Mouse (Mus musculus): ENCODE measurements around the gene Egf. TPM values are rescaled to one million over a fixed set of nuclear protein-coding genes. Genes with fewer than 3 reads are reported as not detected.

Gene Egf
- total and polyA plus RNA-seq, 2 experiments from 2014 or later: 1.2 to 1.3 TPM

DNA sequence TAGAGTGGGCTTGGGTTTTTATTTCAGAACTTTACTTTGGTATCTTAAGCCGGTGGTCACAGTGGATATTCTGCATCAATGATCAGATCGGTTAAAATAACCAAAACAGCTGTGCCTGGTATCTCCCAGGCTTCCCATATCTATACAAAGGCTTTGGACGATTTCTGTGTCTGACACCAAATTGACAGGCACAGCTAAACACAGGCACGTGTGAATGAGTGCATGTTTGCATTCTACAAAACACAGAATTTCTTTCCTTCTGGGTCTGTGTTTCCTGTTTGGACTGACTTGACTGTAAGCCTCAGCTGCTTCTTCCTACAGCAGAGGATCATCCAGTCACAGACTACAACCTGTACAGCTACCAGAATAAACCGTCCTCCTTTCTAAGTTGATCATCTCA is 115.4 kb downstream of the Egf start:
- H3K9ac ChIP-seq (replicated peaks; ENCODE audit: low read length, poor library complexity, severe bottlenecking): no peak overlapping the region
- ATAC-seq (ENCODE audit: low FRiP score) (no peak), DNase-seq (ENCODE audit: low spot score) (no peak)
- no peak overlapping the region for H3K27ac ChIP-seq (ENCODE audit: low read depth, low read length)
- H3K27me3 ChIP-seq (ENCODE audit: insufficient read depth, low read length): no peaks in the 10 kb centered on the region
- no peaks in the 10 kb centered on the region for H3K4me1 ChIP-seq (ENCODE audit: insufficient read depth, low read length)
- no peak overlapping the region for H3K4me3 ChIP-seq (ENCODE audit: low read depth, low read length)
- H3K4me2 ChIP-seq (ENCODE audit: low read depth, low read length, poor library complexity, severe bottlenecking): no peak overlapping the region
- WGBS: 70% methylated on average over 5 of the region's 5 CpGs
- no peaks in the 10 kb centered on the region for H3K9me3 ChIP-seq (ENCODE audit: low read length)
- H3K36me3 ChIP-seq (ENCODE audit: insufficient read depth, low read length): no peaks in the 10 kb centered on the region
- TF ChIP-seq CTCF (IDR thresholded peaks at IDR 0.05): no peak

DNA sequence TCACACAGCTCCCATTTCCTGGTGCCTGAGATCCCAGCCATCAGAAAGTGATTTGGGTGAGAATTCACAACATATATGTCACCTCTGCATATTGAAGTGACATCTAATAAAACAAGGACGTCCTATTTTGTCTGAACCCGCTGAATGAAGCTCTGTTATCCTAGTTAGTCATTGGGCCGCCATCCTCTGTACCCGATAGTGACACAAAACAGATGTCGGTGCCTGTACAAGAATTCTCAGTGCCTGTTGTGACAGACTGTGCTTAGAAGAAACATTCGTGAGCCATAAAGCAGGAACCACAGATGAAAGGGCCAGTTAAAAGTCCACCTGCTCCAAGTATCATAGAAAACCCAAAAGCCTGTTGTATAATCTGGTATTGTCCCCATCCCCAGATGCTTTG is 117.7 kb downstream of the Egf start:
- no peak for ATAC-seq (ENCODE audit: low FRiP score)

DNA sequence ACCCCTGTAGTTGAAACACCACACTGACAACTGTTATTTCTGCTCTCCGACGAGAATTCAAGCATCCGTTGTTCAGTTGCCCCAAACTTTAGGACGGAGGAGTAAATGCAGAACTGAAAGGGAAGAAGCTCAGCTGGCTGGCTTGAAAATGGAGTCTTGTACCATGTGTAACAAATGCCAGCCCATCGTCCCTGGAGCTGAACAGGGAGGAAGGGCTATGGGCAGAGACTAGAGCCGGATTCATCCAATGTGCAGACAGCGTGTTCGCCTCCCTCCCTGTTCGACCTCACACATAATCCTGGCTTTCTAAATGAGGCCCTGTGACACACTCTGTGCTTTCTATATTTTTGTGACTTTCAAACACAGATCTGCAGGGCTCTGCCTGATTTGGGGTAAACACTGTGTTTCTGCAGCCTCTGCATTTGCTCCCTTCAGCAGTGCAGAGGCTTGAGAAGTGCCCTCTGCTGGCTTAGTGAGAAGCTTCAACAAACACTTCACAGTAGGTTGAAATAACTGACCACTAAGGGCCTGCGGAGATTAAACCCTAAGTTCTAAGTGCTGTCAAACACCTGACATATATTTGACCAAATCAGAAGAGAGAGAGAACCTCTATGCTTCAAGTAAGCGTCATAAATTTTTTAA is 120.7 kb downstream of the Egf start:
- H3K9me3 ChIP-seq (ENCODE audit: low read length): no peaks in the 10 kb centered on the region
- ATAC-seq (ENCODE audit: low FRiP score): 0 out of 2 replicates have a peak, but pooled peaks have one; percentile 68

More for the DNA sequence above, 117.7 kb downstream of the Egf start:
- Histone ChIP-seq H3K4me2 (ENCODE audit: low read depth, low read length, poor library complexity, severe bottlenecking) (no peak overlapping the region), H3K4me1 (ENCODE audit: insufficient read depth, low read length) (no peaks in the 10 kb centered on the region), H3K9me3 (ENCODE audit: low read length) (no peaks in the 10 kb centered on the region), H3K27ac (ENCODE audit: low read depth, low read length) (no peak overlapping the region), H3K9ac (replicated peaks; ENCODE audit: low read length, poor library complexity, severe bottlenecking) (no peak overlapping the region), H3K27me3 (ENCODE audit: insufficient read depth, low read length) (no peaks in the 10 kb centered on the region), H3K4me3 (ENCODE audit: low read depth, low read length) (no peak overlapping the region), H3K36me3 (ENCODE audit: insufficient read depth, low read length) (no peaks in the 10 kb centered on the region)
- 91% methylated on average over 6 of the region's 6 CpGs for WGBS
- no peak for DNase-seq (ENCODE audit: low spot score)
- no peak for TF ChIP-seq CTCF (IDR thresholded peaks at IDR 0.05)

DNA sequence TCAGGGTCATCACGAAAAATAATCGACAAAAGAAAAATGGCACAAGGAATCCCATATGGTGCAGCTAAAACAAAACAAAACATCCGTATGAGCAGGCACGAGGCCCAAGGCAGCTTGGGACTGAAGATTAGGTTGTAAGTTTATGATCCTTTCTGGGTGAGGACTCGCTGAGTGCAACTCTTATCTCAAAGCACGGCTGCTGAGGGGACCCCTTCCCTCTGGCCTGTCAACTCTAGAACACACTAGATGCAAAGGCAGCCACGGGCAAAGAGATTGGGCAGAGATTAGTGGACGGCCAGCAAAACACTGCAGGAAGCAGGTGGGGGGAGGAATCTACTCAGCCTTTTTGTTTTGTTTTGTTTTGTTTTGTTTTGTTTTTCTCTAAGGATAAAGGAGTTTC is 121.6 kb downstream of the Egf start:
- DNase-seq (ENCODE audit: low spot score) (no peak), ATAC-seq (ENCODE audit: low FRiP score) (no peak)
- 67% methylated on average over 8 of the region's 8 CpGs for WGBS
- TF ChIP-seq CTCF (IDR thresholded peaks at IDR 0.05): no peak
- Histone ChIP-seq H3K36me3 (ENCODE audit: insufficient read depth, low read length) (0 out of 2 replicates have a peak, but pooled peaks cover 4% of the 10 kb centered on the region), H3K4me1 (ENCODE audit: insufficient read depth, low read length) (no peaks in the 10 kb centered on the region), H3K9ac (replicated peaks; ENCODE audit: low read length, poor library complexity, severe bottlenecking) (no peak overlapping the region), H3K27ac (ENCODE audit: low read depth, low read length) (no peak overlapping the region), H3K27me3 (ENCODE audit: insufficient read depth, low read length) (no peaks in the 10 kb centered on the region), H3K9me3 (ENCODE audit: low read length) (no peaks in the 10 kb centered on the region), H3K4me2 (ENCODE audit: low read depth, low read length, poor library complexity, severe bottlenecking) (no peak overlapping the region), H3K4me3 (ENCODE audit: low read depth, low read length) (no peak overlapping the region)

More for the DNA sequence above, 120.7 kb downstream of the Egf start:
- H3K9ac ChIP-seq (replicated peaks; ENCODE audit: low read length, poor library complexity, severe bottlenecking): no peak overlapping the region
- no peak overlapping the region for H3K4me2 ChIP-seq (ENCODE audit: low read depth, low read length, poor library complexity, severe bottlenecking)
- H3K27ac ChIP-seq (ENCODE audit: low read depth, low read length): no peak overlapping the region
- H3K36me3 ChIP-seq (ENCODE audit: insufficient read depth, low read length): 0 out of 2 replicates have a peak, but pooled peaks cover 4% of the 10 kb centered on the region
- TF ChIP-seq CTCF (IDR thresholded peaks at IDR 0.05): peak; percentile 79
- peak; percentile 77 for DNase-seq (ENCODE audit: low spot score)
- no peaks in the 10 kb centered on the region for H3K27me3 ChIP-seq (ENCODE audit: insufficient read depth, low read length)
- H3K4me3 ChIP-seq (ENCODE audit: low read depth, low read length): no peak overlapping the region
- 78% methylated on average over 11 of the region's 11 CpGs for WGBS
- no peaks in the 10 kb centered on the region for H3K4me1 ChIP-seq (ENCODE audit: insufficient read depth, low read length)

DNA sequence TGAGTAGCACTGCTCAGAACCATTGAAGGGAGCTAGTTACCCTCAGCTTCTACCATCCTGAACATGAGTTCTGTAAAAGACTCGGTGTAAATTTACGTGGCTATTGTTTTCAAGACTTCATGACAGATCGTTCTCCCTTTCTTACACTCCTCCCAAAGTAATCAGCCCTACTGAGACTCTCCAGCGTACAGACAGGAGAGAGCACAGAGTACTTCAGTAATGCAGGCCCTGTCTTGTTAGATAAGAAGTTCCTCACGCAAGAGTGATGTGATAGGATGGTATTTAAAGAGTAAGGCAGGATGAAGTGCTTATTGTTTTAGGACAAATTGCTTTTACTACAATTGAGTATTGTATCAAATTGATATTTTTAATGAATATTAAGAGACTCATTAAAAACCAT is 123.3 kb downstream of the Egf start:
- 95% methylated on average over 5 of the region's 5 CpGs for WGBS
- no peak for ATAC-seq (ENCODE audit: low FRiP score)
- 0 out of 2 replicates have a peak, but pooled peaks cover 4% of the 10 kb centered on the region for H3K36me3 ChIP-seq (ENCODE audit: insufficient read depth, low read length)
- H3K27me3 ChIP-seq (ENCODE audit: insufficient read depth, low read length): no peaks in the 10 kb centered on the region
- no peak overlapping the region for H3K4me2 ChIP-seq (ENCODE audit: low read depth, low read length, poor library complexity, severe bottlenecking)
- no peak for TF ChIP-seq CTCF (IDR thresholded peaks at IDR 0.05)
- H3K4me1 ChIP-seq (ENCODE audit: insufficient read depth, low read length): no peaks in the 10 kb centered on the region
- no peak for DNase-seq (ENCODE audit: low spot score)
- no peak overlapping the region for H3K27ac ChIP-seq (ENCODE audit: low read depth, low read length)
- no peak overlapping the region for H3K9ac ChIP-seq (replicated peaks; ENCODE audit: low read length, poor library complexity, severe bottlenecking)
- H3K9me3 ChIP-seq (ENCODE audit: low read length): no peaks in the 10 kb centered on the region
- H3K4me3 ChIP-seq (ENCODE audit: low read depth, low read length): no peak overlapping the region

DNA sequence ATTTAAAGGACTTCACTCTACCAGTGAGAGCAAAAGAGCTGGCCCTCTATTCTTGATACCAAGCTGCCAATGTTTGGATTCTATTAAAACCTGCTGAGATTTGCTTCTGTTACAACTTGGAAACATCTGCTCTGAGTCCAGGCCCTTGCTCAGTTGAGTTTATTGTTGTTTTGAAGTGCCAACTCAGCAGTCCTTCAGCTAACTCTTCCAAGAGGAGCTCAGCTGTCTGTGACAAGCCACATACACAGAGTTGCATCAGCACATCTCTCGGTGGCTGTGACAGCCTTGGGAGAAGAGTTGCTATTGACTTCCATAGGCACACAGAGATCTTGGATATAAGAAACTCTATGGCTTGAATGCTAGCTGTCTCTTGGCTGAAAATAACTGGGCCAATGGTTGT is 124.1 kb downstream of the Egf start:
- Histone ChIP-seq H3K4me1 (ENCODE audit: insufficient read depth, low read length) (no peaks in the 10 kb centered on the region), H3K9ac (replicated peaks; ENCODE audit: low read length, poor library complexity, severe bottlenecking) (no peak overlapping the region), H3K27ac (ENCODE audit: low read depth, low read length) (no peak overlapping the region), H3K36me3 (ENCODE audit: insufficient read depth, low read length) (0 out of 2 replicates have a peak, but pooled peaks cover 4% of the 10 kb centered on the region), H3K27me3 (ENCODE audit: insufficient read depth, low read length) (no peaks in the 10 kb centered on the region), H3K4me3 (ENCODE audit: low read depth, low read length) (no peak overlapping the region), H3K9me3 (ENCODE audit: low read length) (no peaks in the 10 kb centered on the region), H3K4me2 (ENCODE audit: low read depth, low read length, poor library complexity, severe bottlenecking) (no peak overlapping the region)
- no peak for TF ChIP-seq CTCF (IDR thresholded peaks at IDR 0.05)
- ATAC-seq (ENCODE audit: low FRiP score): no peak
- 97% methylated on average over 1 of the region's 1 CpGs for WGBS
- DNase-seq (ENCODE audit: low spot score): no peak

Small RNAs within 50 kb of the gene (microRNA-seq; reads per million reads assigned to microRNA genes)
- gene Gm24515 (ENCODE audit: borderline number of aligned reads): not detected

Other genes with a start within 250 kb of the Egf start
- 40.9 and 46.6 TPM in 2 replicates for gene Elovl6, start 223.0 kb downstream of the Egf start, total RNA-seq (2014; rRNA removed)
- 37.6 and 44.3 TPM in 2 replicates for gene Elovl6, start 223.0 kb downstream of the Egf start, polyA plus RNA-seq (2015; fragmentation: Nextera tagmentation; extraction: Ambion mirVana)
- gene Lrit3, start 48.7 kb upstream of the Egf start, total RNA-seq (2014; rRNA removed): not detected in 2 replicates
- not detected in 2 replicates for gene Lrit3, start 48.7 kb upstream of the Egf start, polyA plus RNA-seq (2015; fragmentation: Nextera tagmentation; extraction: Ambion mirVana)
- 1.1 and 1.2 TPM in 2 replicates for gene Rrh, start 67.3 kb upstream of the Egf start, total RNA-seq (2014; rRNA removed)
- gene Rrh, start 67.3 kb upstream of the Egf start, polyA plus RNA-seq (2015; fragmentation: Nextera tagmentation; extraction: Ambion mirVana): 0.36 TPM in 1 of 2 replicates, not detected in the other
- gene Gar1, start 76.1 kb upstream of the Egf start, total RNA-seq (2014; rRNA removed): 1.9 and 2.1 TPM in 2 replicates
- gene Gar1, start 76.1 kb upstream of the Egf start, polyA plus RNA-seq (2015; fragmentation: Nextera tagmentation; extraction: Ambion mirVana): 27.3 and 32.6 TPM in 2 replicates
- 1.2 TPM in 1 of 2 replicates, not detected in the other for gene Cfi, start 80.6 kb upstream of the Egf start, total RNA-seq (2014; rRNA removed)
- 0.33 and 0.42 TPM in 2 replicates for gene Cfi, start 80.6 kb upstream of the Egf start, polyA plus RNA-seq (2015; fragmentation: Nextera tagmentation; extraction: Ambion mirVana)
- 22.1 and 45.9 TPM in 2 replicates for gene Pla2g12a, start 123.3 kb upstream of the Egf start, total RNA-seq (2014; rRNA removed)
- gene Pla2g12a, start 123.3 kb upstream of the Egf start, polyA plus RNA-seq (2015; fragmentation: Nextera tagmentation; extraction: Ambion mirVana): 55.4 and 55.6 TPM in 2 replicates
- gene Casp6, start 146.1 kb upstream of the Egf start, total RNA-seq (2014; rRNA removed): 6.7 and 7.0 TPM in 2 replicates
- 13.2 and 13.4 TPM in 2 replicates for gene Casp6, start 146.1 kb upstream of the Egf start, polyA plus RNA-seq (2015; fragmentation: Nextera tagmentation; extraction: Ambion mirVana)
- gene Mcub, start 214.9 kb upstream of the Egf start, total RNA-seq (2014; rRNA removed): 6.0 and 6.7 TPM in 2 replicates
- 6.4 and 6.9 TPM in 2 replicates for gene Mcub, start 214.9 kb upstream of the Egf start, polyA plus RNA-seq (2015; fragmentation: Nextera tagmentation; extraction: Ambion mirVana)